Mouse (Mus musculus): ENCODE measurements at regions not wholly inside any gene's neighbourhood (a gene's known extent, or its start where the extent isn't known, plus 50 kb on each side); places are given as distances from the start of the nearest gene placed in this dataset.

DNA sequence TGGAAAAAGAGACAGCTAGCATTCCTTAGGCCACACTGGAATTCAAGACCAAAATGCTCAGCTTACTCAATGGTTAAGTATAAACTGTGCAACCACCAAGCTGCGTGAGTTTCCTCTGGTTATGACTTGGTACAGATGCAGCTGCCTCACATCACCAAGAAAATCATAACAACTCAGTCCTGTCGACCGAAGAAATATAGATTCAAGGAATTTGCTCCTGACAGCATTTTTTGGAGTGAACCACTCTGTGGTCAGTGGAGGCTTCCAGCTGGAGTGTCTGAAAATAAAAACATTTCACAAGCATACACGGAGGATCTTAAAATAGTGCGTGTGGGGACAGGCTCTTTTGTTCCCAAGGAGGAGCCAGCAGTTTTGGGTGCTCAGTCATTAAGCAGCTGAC lies 253.8 kb downstream of the Bckdhb start:
- Histone ChIP-seq H3K4me3 (peak overlapping the region; percentile 34), H3K27ac (no peak overlapping the region; the same call in 1 of the 2 replicates)
- DNase-seq = no peak
- intact Hi-C loops (cut with DNase I) = no loop called here
- no peak for TF ChIP-seq CTCF (IDR thresholded peaks at IDR 0.05)

DNA sequence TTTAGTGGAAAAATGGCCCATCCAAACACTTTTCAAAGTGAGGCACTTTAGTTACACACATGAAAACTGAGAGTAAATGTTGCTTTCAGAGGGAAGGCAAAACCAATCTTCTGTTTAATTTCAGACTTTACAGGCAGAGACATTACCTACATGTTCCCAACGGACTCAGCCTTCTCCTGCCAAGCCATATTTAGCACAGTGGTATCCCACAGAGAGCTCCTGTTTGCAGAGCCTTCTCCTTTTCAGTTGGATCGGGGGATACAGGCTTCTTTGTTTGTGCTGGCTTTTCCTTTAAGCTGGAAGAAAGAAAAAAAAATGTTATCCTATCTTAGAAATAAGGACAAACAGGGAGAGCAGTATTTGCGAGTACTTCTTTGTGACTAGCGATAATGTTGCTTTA lies 254.3 kb downstream of the Bckdhb start:
- TF ChIP-seq CTCF (IDR thresholded peaks at IDR 0.05) = no peak
- peak overlapping the region; percentile 48 for H3K27ac ChIP-seq
- intact Hi-C loops (cut with DNase I) = no loop called here
- peak overlapping the region; percentile 34 for H3K4me3 ChIP-seq
- DNase-seq = no peak

DNA sequence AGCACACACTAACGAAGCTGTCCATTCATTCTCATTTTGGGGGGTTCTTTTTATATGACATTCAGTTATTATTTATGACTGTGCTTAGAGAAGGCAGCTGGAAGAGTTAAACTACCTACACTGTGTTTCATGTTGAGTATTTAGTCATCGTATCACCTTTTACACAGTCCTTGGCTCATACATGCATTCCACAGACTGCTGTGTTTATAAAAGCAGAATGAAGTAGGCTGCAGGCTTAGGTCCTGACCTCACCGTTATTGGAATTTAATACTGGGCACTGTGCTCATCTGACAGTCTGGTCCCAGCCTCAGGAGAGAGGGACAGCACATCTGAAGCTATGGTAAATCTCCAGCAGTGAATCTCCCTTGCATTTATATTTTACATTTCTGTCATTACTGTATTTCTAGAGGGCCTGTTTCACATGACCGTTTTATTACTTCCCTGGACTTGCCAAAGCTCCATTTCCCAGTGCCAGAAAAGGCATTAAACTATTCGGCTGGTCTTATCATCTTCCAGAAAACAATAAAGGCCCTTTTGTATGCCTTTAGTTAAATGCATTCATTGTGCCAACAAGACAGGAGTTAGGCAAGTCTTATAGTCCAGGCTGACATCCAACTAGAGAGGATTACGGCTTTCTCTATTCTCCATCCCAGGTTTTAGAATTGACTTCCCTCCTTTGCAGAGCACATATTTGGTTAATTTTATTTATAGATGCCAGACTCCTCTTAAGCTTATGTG lies 258.9 kb downstream of the Bckdhb start:
- no peak for TF ChIP-seq CTCF (IDR thresholded peaks at IDR 0.05)
- DNase-seq = no peak
- no peak overlapping the region for H3K27ac ChIP-seq
- intact Hi-C loops (cut with DNase I) = no loop called here
- H3K4me3 ChIP-seq = no peak overlapping the region

DNA sequence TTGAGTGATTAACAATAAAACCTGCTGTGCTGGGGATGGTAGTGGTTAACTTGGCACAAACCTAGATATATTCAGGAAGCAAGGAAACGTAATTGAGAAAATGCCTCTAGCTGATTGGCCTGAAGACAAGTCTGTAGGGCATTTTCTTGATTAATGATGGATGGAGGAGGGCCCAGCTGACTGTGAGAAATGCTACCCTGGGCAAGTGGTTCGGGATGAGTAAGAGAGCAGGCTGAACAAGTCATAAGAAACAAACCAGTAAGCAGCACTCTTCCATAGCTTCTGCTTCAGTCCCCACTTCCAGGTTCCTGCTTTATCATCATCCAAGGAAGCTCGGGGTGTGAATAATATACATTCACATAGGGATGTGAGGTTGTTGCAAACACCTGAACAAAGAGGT lies 262.6 kb downstream of the Bckdhb start:
- intact Hi-C loops (cut with DNase I) = no loop called here
- DNase-seq = no peak
- TF ChIP-seq CTCF (IDR thresholded peaks at IDR 0.05) = no peak
- Histone ChIP-seq H3K4me3 (no peak overlapping the region), H3K27ac (no peak overlapping the region)

DNA sequence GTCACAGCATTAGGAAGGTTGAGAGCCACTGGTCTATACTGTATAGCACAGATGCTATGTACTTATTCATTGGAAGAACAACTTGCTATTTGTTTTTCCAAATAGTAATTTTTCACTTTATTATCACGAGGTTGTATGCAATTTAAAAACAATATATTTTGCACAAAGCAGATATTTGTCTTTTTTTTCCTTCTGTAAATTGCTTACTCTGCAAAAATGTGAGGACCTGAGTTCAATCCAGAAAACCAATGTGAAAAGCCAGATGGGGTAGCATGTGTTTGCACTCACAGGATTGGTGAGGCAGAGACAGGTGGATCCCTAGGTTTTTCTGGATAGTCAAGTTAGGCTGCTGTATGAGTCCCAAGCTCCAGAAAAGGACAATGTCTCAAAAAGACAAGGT lies 268.5 kb downstream of the Bckdhb start:
- no peak for TF ChIP-seq CTCF (IDR thresholded peaks at IDR 0.05)
- no peak for DNase-seq
- intact Hi-C loops (cut with DNase I) = no loop called here
- Histone ChIP-seq H3K4me3 (no peak overlapping the region), H3K27ac (no peak overlapping the region)

DNA sequence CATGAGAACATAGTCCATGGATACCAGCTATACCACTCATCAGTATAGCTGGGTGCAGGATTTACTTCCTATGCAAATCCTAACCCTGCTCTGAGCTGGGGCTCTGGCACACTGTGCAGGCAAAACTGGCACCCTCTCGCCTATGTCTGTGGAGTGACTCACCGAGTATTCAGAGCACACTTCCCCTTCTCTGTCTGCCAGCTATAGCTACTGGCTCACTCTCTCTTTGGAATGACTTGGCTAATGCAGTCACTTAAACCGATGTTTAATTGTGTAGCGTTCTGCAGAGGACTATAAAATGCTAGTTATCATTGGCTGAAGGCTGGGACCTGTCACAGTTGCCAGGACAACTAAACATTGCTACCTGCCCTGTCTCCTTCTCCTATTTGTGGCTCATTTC lies 269.8 kb downstream of the Bckdhb start:
- no peak for TF ChIP-seq CTCF (IDR thresholded peaks at IDR 0.05)
- intact Hi-C loops (cut with DNase I) = no loop called here
- no peak overlapping the region for H3K4me3 ChIP-seq
- no peak for DNase-seq
- H3K27ac ChIP-seq = no peak overlapping the region

DNA sequence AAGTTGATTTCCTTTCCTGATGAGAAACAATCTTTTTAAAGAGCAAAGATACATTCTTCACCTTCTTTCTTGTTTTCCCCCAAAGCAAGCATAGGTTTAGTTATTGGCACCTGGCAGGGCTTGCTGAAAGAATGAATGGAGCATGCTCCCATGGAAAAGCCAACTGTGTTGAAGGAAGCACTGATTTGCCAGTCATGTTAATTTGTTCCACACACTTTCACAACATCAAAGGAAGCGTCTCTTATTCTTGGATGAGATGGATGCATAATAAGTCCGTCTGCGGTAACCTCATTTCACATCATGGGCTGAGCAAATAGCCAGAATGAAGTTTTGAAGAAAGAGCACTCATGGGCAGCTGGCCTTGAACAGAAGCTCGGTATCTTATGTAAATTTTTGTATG lies 270.4 kb downstream of the Bckdhb start:
- intact Hi-C loops (cut with DNase I) = no loop called here
- TF ChIP-seq CTCF (IDR thresholded peaks at IDR 0.05) = no peak
- H3K27ac ChIP-seq = no peak overlapping the region
- H3K4me3 ChIP-seq = no peak overlapping the region
- no peak for DNase-seq

DNA sequence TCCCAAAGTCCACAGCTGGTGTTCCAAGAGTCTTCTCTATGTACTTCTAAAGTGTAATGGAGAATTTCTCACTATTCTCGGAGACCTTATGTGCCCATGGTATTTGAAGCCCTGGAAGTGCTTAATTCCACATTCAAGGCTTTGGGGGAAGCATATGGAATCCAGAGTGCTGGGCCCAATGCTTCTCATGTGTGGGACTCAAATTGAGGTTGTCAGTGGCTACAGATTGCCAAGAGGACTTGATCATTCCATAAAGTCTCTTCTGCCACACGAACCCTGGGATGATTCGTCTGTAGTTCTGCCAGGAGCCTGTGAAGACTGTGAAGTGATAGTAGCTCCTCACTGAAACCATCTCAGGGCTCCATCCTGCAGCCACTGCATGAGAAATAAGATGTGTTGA lies 275.3 kb downstream of the Bckdhb start:
- Histone ChIP-seq H3K27ac (no peak overlapping the region), H3K4me3 (no peak overlapping the region)
- intact Hi-C loops (cut with DNase I) = no loop called here
- no peak for TF ChIP-seq CTCF (IDR thresholded peaks at IDR 0.05)
- no peak for DNase-seq

DNA sequence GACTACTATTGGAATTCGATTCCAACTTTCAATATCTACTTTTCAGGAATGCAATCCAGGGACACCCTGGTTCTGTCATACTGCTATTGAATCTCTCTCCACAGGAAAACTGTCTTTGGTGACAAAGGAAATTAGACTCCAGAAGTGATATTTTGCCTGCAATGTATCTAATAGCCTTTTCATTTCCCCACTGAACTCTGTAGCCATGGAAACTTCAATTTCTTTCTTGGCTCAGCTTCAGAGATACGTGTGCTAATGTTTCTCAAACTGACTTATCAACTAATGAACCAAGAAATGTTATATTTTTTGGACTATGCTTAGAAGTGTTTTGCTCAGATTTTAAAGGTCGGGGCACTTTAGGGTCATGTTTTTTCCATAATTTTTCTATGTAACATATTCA lies 279.1 kb downstream of the Bckdhb start:
- intact Hi-C loops (cut with DNase I) = no loop called here
- TF ChIP-seq CTCF (IDR thresholded peaks at IDR 0.05) = no peak
- Histone ChIP-seq H3K4me3 (no peak overlapping the region), H3K27ac (no peak overlapping the region)
- no peak for DNase-seq

DNA sequence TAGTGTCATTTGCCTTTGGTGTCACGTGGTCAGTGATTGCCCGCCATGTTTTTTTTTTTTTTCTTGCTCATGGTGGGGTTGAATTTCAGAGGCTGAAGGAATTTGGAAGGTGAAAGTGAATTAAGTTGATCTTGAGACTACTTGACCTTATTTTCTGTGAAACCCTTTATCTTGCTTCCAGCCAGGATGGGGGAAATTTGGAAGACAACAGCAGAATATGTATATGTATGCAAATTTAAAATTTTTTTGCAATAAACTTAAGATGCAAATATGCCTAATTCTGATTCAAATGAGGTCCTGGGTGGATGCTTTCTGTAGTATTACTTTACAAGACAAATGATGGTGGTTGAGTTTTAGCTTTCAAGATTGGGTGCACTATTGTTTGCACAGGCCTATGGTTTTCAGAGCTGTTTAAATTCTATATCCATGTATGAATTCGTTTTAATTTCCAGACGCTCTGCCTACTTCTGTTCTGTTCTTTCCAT lies 315.6 kb downstream of the Bckdhb start:
- Histone ChIP-seq H3K4me3 (no peak overlapping the region), H3K27ac (no peak overlapping the region)
- intact Hi-C loops (cut with DNase I) = loop anchor here (10.0 kb wide), 1 partner anchor 216 kb away; no protein-coding TSS in a partner anchor
- TF ChIP-seq CTCF (IDR thresholded peaks at IDR 0.05) = no peak
- DNase-seq = no peak

DNA sequence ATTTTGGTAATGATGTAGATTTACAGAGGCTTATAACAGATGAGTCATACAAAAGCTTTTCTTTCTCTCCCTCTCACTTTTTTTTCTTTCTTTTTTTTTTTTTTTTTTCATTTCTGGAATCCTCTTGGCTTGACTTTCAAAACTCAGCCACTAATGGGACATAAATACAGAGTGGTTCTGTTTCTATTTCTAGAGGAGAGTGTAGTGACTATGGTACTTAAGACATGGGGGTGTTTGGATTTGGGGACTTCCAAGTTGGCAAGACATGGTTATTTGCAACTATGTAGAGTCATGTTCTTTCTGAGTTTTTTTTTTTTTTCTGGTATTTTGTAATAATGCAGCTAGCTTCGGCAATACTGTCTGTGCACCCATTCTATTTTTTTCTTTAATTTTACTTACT lies 324.8 kb downstream of the Bckdhb start:
- intact Hi-C loops (cut with DNase I) = loop anchor here (10.0 kb wide), 1 partner anchor 225 kb away; no protein-coding TSS in a partner anchor
- no peak overlapping the region for H3K27ac ChIP-seq
- H3K4me3 ChIP-seq = no peak overlapping the region
- no peak for TF ChIP-seq CTCF (IDR thresholded peaks at IDR 0.05)
- DNase-seq = no peak

DNA sequence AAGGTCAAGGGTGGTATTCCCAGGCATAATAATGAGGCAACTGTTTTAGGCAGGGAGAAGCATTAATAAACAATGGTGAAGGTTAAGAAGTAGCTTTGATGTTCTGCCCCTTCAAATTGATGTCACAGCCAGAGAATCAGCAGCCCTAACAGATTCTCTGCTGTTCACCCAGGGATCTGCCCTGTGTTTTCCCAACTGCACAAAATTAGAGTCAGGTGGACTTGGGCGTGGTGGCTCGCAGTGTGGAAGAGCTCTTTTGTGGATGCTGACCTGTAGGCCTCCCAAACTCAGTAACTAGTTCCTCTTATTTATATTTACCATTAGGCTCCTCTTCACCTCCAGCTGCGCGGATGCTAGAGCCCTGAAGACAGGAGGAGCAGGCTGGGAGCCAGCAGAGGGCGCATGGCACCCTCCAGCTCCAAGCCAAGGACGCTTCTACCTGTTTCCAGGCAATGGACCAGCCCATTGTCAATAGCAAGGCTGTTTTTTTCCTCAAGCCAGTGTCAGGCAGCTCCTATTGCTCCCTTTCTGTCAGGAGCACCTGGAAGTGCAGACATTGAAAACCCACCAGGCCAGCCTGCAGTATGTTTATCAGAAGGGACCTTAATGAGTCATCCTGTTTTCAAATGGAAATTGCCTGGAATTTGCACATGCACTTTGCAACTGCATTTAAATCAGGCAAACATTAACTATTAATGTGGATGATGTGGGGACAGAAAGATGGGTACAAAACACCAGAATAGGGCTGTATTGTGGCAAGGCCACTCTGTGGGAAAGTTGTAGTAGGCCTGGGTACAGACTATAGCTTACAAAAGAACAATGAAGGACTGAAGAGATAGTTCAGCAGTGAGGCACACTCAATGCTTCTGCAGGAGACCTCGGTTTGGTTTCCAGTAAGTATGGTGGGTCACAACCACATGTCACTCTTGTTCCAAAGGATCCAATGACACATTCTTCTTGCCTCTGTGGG lies 328.4 kb downstream of the Bckdhb start:
- H3K4me3 ChIP-seq = no peak overlapping the region
- H3K27ac ChIP-seq = no peak overlapping the region
- TF ChIP-seq CTCF (IDR thresholded peaks at IDR 0.05) = peak; percentile 33
- no peak for DNase-seq
- intact Hi-C loops (cut with DNase I) = no loop called here

DNA sequence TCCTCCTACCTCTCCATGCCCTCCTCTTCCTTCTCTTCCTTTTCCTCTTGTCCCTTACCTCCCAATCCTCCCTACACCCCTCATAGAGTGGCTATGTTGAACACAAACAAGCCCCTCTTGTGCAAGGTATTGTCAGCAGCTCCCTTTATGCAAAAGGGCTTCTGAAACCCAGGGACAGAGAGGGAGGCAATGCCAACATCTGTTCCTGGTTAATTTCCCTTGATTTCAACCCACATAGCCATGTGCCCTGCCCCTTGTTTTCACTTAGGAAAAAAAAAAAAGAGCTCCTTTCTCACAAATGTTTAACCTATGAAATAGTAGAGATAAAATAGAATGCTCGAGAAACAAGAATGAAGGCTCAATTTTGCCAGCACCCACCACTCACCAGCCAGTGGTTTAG lies 333.5 kb downstream of the Bckdhb start:
- no peak for TF ChIP-seq CTCF (IDR thresholded peaks at IDR 0.05)
- Histone ChIP-seq H3K4me3 (no peak overlapping the region), H3K27ac (no peak overlapping the region)
- DNase-seq = no peak
- intact Hi-C loops (cut with DNase I) = no loop called here
